Mouse (Mus musculus) mouse trophoblast stem cell (cell line): ENCODE results near the gene Camk2d.

Experiments used
- in situ Hi-C, 2 experiments: fragments of 300-500 bp; cut with MseI, MboI; formaldehyde crosslinking; loops; 2 replicates in 1 of 2; 3 replicates in 1 of 2; pipeline ENCODE4 v1.15.1; 2025

The Camk2d gene

GRCm38 (mm10) chr3:126802988-126803387 lies 206.9 kb downstream of the Camk2d start:
- in situ Hi-C loops = no loop called here

GRCm38 (mm10) chr3:126804968-126805367 lies 208.9 kb downstream of the Camk2d start:
- in situ Hi-C loops = no loop called here

GRCm38 (mm10) chr3:126806145-126806544 lies 210.0 kb downstream of the Camk2d start:
- in situ Hi-C loops = no loop called here

- in situ Hi-C loops = no loop called here
Measured at GRCm38 (mm10) chr3:126809915-126810314, 213.8 kb downstream of the Camk2d start.

GRCm38 (mm10) chr3:126810372-126811090 lies 214.4 kb downstream of the Camk2d start:
- in situ Hi-C loops = no loop called here

- in situ Hi-C loops = no loop called here
Measured at GRCm38 (mm10) chr3:126811646-126812045, 215.5 kb downstream of the Camk2d start.

GRCm38 (mm10) chr3:126822374-126822773 lies 226.3 kb downstream of the Camk2d start:
- in situ Hi-C loops = no loop called here

GRCm38 (mm10) chr3:126824930-126825329 lies 228.8 kb downstream of the Camk2d start:
- in situ Hi-C loops = no loop called here

GRCm38 (mm10) chr3:126826172-126826571 lies 230.1 kb downstream of the Camk2d start:
- in situ Hi-C loops = no loop called here

- in situ Hi-C loops = no loop called here
Measured at GRCm38 (mm10) chr3:126827900-126828299, 231.8 kb downstream of the Camk2d start.

- in situ Hi-C loops = no loop called here
Measured at GRCm38 (mm10) chr3:126829817-126830216, 233.7 kb downstream of the Camk2d start.

GRCm38 (mm10) chr3:126831418-126832138 lies 235.5 kb downstream of the Camk2d start:
- in situ Hi-C loops = no loop called here

- in situ Hi-C loops = no loop called here
Measured at GRCm38 (mm10) chr3:126834641-126835167, 238.6 kb downstream of the Camk2d start.

- in situ Hi-C loops = no loop called here
Measured at GRCm38 (mm10) chr3:126842780-126843179, 246.7 kb downstream of the Camk2d start.

- in situ Hi-C loops = no loop called here
Measured at GRCm38 (mm10) chr3:126844809-126845208, 248.7 kb downstream of the Camk2d start.

- in situ Hi-C loops = no loop called here
Measured at GRCm38 (mm10) chr3:126848081-126848480, 252.0 kb downstream of the Camk2d start.

- in situ Hi-C loops = no loop called here
Measured at GRCm38 (mm10) chr3:126860442-126860841, 264.3 kb downstream of the Camk2d start.

GRCm38 (mm10) chr3:126869561-126869960 lies 273.5 kb downstream of the Camk2d start:
- in situ Hi-C loops = no loop called here

- in situ Hi-C loops = no loop called here
Measured at GRCm38 (mm10) chr3:126870688-126871087, 274.6 kb downstream of the Camk2d start.

- in situ Hi-C loops = loop anchor here in 1 of 2 experiments (25.0 kb wide), 1 partner anchor 291 kb away; the partner anchor contains the start of gene Camk2d
Measured at GRCm38 (mm10) chr3:126878233-126878632, 282.1 kb downstream of the Camk2d start.

GRCm38 (mm10) chr3:126886090-126886489 lies 290.0 kb downstream of the Camk2d start:
- in situ Hi-C loops = loop anchor here in 1 of 2 experiments (25.0 kb wide), 1 partner anchor 299 kb away; the partner anchor contains the start of gene Camk2d

GRCm38 (mm10) chr3:126886644-126887043 lies 290.5 kb downstream of the Camk2d start:
- in situ Hi-C loops = loop anchor here in 1 of 2 experiments (25.0 kb wide), 1 partner anchor 299 kb away; the partner anchor contains the start of gene Camk2d
